Mouse (Mus musculus) monocyte, adult 2 months (primary cell): ENCODE data around the gene Fnbp1.

Experiments
- DNase-seq, 2 experiments: peaks; one replicate each; pipeline ENCODE4 v3.0.0; 2022; ENCODE audit warnings: low spot score in 2 of 2, low read depth in 1 of 2

Fnbp1 gene

GRCm38 (mm10) chr2:31069506-31069905, 72.3 kb downstream of the Fnbp1 start:
- DNase-seq, result no peak

- DNase-seq, result no peak
These were observed 72.7 kb downstream of the Fnbp1 start for GRCm38 (mm10) chr2:31069114-31069445.

DNA sequence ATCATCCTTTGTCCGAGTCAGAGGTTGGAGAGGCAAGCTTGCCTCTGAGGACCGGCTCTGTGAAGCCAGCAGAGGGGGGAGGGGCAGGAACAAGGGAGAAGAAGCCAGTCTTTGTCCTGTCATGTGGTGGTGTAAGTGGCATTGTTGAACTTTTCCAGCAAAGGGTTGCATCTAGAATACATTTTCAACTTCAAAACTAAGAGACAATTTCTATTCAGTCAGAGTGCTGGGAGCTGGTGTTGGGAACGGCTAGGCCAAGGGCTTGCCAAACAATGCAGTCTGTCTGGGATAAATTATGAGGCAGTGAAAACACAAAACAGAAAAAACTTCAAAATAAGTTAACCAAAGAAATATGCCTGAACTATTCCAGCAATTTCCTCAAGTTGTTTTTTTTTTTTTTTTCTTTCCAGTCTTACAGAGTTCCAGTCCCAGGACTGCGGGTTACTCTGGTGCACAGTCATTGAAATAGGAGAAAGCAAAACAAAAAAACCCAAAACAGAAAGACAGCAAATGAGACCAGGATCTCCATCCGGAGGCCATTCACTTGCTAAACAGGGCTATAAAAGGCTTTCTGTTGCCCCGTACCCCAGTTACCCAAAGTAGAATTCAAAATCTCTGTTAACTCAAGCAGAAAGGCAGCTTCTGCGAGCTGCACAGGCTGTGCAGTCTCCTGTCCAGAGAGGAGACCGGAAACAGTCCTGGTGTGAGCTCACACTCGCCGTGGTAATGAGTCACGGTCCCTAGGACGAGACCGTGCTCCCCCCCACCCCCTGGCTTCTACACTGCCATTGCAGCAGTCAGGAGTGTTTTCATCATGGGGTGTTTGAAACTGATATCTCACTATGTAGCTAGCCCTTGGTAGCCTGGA, 73.3 kb downstream of the Fnbp1 start:
- no peak for DNase-seq

DNA sequence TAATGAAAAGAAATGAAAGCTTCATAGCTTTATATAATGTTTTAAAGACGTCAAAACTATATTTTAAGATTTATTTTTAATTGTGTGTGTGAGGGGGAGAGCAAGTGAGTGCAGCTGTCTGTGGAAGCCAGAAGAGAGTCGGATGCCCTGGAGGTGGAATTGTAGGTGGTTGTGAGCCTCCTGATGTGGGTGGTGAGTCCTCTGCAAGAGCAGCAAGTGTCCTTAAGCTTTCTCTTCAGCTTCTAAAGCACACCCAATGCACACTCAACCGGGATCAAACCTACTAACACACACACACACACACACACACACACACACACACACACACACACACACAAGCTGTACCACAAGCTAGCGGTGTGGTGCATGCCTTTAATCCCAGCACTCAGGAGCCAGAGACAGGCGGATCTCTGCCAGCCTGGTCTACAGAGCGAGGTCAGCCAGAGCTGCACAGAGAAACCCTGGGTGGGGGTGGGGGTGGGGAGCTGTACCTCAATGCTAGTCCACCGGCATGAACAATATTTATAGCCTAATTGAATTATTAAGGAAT, 74.0 kb downstream of the Fnbp1 start:
- no peak for DNase-seq

DNA sequence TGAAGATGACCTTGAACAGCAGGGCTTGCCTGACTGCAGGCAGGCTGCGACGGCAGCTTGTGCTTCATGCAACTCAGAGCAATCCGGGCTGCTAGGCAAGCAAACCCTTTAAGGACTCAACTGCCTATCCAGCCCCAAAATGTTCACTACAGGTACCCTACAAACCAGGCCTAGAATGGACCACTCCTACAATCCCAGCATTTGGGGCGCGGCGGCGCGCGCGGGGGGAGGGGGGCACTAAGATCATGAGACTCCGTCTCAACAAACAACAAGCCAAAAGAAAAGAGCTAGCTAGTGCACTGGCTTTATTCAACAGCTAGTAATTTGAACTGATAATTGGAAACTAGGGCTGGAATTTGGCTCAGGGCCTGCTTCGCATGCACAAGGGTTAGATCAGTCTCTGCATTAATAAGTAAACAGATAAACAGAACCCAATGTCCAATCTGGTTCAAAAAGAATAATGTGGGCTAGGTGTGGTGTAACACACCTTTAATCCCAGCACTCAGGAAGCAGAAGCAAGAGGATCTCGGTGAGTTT, 74.7 kb downstream of the Fnbp1 start:
- no peak for DNase-seq

DNA sequence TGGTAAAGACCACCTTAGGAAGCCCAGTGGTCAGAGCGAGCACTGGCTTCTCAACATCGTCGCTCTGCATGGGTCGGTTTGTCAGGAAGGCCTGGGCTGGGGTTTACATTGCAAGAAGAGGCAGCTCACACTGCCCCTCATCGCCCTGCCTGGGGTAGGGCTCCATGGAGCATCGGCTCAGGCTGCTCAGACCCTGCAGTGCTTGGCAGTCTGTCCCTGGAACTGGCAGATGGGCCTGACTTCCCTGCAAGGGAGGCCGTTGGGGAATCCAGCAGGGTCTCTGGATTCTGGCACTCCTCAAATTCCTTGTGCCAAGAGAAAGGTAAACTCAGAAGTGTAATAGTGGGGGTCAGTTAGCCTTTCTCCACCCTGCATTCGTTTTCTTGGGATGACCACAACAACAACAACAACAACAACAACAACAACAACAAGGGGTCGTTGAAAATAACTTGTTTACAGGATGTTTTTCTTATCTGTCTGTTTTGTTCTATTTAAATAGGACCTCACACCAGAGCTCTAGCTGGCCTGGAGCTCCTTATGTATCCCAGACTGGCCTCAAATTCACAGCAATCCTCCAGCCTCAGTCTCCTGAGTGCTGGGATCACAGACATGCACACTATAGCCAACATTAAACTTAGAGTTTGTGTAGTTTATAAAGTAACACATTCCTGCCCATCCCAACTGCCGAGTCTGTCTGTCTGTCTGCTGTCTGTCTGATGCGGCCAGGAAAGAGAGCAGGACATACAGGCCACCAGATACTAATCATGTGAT, 75.6 kb downstream of the Fnbp1 start:
- no peak for DNase-seq

DNA sequence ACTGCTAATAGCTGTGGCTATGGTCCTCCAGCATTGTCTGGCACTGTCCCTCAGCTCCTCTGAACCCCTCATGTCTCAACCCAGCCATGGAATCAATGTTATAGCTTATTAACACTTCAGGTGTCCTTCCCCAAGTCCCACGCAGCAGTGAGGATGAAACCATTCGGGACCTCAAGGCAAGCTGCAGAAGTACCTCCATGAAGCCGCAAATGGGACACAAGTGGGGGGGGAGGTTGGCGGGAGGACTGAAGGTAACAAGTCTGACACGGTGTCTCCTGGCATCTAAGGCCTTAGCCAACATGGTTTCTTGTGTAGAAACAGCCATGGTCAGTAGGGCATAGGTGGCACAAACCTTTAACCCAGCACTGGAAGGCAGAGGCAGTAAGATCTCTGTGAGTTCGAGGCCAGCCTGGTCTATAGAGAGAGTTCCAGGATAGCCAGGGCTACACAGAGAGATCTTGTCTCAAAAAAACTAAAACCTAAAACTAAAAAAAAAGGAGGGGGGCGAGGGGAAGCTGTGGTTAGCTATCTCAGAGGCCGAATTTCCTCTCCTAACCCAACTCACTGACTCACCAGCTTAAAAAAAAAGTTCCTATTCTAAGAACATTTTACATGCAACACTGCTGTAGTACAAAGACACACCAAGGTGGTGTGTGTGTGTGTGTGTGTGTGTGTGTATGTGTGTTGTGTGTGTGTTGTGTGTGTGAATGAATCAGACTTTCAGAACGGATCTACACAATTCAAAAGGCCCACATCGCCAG, 79.8 kb downstream of the Fnbp1 start:
- peak in 1 of 2 experiments; percentile 15 for DNase-seq

DNA sequence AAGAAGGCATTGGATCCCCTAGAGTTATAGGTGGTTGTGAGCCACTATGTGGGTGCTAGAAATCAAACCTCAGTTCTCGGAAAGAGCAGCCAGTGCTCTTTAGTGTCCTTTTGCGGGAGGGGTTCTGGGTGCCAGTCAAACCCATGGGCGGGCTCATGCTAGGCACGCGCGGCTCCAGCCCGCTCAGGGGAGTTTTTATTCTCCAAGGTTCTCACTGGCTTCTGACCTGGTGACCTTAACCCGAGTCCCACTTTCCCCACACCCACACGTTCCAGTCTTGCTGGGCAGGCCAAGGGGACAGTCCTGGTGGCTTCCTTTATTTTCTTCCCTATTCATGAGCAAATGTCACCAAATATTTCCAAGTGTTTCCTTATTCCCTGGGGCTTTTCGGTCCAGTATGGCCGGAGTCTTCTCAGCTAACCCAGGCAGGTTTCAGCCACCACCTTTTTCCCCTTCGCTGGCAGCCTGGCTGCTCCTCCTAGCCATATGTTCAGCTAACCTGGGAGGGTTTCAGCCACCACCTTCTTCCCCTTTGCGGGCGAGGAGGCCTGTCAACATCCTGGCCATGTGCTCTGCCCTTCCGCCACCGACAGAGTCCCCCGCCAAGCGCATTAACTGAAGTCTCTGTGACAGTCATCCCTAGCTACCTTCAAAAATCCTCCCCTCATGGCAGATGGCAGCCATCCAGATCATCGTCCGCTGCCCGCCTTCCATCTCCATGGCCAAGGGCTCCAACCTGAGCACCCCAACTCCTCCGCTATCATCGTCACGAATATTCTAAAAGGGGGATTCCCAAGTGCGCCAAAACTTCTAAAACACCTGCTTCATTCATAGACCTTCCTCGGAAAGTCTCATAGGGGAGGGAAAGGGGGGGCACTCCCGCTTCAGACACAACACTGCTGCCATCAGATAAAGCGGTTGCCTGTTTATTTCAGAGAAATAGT, 80.7 kb downstream of the Fnbp1 start:
- peak in 1 of 2 experiments; percentile 73 for DNase-seq

- no peak for DNase-seq
These were observed 81.5 kb downstream of the Fnbp1 start for GRCm38 (mm10) chr2:31060271-31060670.

DNA sequence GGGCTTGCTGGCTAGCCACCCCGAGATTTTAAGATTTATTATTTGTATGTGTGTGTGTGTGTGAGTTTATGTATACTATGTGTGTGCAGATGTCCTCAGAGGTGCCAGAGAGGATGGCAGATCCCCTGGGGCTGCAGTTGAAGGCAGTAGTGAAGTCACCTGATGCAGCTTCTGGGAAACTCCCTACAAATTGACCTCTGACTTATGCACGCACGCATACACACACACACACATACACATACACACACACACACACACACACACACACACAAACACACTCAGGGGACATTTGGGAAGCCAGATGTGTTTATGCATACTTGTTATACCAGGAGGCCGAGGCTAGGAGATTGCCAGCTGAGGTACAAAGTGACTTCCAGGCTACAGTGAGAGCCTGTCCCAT, 83.4 kb downstream of the Fnbp1 start:
- no peak for DNase-seq

- DNase-seq, result no peak
These were observed 84.1 kb downstream of the Fnbp1 start for GRCm38 (mm10) chr2:31057549-31058177.

DNA sequence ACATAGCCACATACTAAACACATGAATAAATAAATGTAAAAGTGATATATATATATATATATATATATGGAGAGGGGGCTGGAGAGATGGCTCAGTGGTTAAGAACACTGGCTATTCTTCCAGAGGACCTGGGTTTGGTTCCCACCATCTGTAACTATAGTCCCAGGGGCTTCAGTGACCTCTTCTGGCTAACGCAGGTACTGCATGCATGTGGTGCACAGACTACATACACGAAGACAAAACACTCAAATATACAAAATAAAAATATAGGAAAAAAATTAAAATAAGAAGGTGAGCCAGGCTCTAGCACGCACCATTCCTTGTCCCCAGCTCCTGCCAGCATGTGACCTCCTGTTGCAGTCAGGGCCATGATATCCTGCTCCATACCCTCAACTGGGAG, 85.7 kb downstream of the Fnbp1 start:
- DNase-seq, result no peak

DNA sequence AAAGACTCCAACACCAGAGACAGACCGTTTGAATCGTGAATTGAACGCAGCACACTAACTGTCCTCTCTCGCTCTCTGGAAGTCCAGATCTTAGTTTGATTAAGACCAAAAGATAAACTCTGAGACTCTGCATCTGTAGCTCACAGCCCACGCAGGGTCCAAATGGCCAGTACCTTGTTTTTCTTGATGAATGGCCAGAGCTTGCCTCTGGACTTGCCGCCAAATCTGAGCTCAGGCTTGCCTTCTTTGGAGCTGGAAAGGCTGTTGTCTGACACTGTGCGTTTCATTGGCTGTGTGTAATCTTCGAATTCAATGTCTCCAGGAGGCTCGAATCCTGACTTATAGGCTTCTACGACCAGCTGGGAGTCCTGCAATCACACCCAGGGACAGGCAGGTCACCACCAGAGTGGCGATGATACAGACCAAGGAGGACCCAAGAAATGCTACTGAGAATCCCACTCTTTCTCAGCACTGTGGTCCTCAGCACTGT, 87.9 kb downstream of the Fnbp1 start:
- no peak for DNase-seq

DNA sequence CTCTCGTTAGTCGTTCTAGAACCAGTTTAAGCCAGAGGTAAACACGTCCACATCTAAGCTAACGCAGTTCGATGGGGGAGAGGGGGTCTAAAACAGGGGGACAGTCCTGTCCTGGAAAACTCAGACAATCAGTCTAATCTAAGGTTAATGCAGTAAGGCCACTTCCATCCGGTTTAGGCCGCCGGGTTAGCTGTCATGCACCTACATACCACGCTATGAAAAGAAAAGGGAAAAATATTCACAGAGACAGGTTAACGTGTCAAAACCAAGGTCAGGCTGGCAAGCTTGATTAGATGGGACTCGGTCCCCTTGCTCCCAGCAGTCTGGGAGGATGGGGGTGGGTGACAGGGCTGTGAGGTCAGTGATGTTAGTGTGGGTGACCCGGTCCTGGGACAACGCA, 88.4 kb downstream of the Fnbp1 start:
- no peak for DNase-seq

- peak; percentile 42 to 51 for DNase-seq
These were observed 89.4 kb downstream of the Fnbp1 start for GRCm38 (mm10) chr2:31052441-31052840.

- no peak for DNase-seq
These were observed 93.8 kb downstream of the Fnbp1 start for GRCm38 (mm10) chr2:31048037-31048436.

DNA sequence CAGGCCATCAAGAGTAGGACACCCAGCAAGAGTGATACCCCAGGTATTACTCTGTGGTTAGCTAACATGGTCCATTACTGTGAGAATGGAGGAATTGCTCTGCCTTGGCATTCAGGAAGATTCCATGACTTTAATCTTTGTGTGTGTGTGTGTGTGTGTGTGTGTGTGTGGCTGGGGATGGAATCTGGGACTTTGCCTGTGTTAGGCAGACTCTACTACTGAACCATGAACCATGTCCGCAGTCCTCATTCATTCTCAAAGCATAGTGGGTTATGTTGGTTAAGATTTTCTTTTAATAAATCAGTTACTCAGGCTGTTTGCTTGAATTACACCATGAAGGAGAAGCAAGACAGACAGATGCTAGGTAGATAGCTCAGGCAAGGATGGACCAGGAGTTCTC, 98.0 kb downstream of the Fnbp1 start:
- no peak for DNase-seq

DNA sequence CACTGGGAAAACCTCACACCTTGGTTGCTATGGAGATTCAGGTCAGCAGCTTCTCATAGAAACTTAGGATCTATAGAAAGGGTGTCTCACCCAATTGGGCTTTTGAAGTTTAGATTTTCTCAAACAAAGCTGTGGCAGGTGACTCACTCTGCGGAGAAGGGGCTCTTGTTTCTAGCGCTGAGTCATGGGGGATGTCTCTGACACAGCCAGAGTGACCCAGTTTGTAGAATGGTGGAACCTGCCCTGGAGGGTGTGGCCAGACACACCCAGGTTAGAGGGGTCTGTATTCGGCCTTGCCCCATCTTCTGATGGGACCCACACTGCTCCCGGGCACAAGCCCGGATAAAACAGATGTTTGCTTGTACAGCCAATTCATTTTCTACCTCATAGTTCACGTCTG, 98.9 kb downstream of the Fnbp1 start:
- DNase-seq, result no peak

DNA sequence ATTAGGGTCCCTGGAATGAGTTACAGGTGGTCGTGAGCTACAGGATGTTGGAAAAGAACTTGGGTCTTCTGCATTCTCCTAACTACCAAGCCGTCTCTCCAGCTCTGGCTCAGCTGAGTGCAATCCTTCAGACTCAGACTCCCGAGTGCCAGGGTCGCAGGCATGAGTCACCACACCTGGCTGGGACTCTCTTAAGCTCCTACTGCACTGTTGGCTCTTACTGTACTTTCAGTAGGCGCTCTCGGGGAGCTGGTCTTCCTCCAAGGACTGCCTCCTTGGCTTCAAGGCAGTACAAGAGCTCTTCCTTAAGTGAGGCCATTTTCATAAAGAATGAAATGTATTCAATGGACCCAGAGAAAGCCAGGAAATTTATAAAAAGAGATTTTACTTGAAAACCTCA, 100.4 kb downstream of the Fnbp1 start:
- DNase-seq, result no peak
